Mouse (Mus musculus) thymus, adult 2 months (tissue): ENCODE data around the gene Cdkn1b. TPM values are rescaled to one million over a fixed set of nuclear protein-coding genes. Genes with fewer than 3 reads are reported as not detected.

Experiments
- DNase-seq: peaks from one replicate; pipeline ENCODE4 v3.0.0; 2021
- H3K27ac ChIP-seq: fragments of 200-500 bp; 2 replicates; pipeline ENCODE4 v1.5.1; 2012; ENCODE audit warnings: low read length, control low read depth; ENCODE audit not compliant: control insufficient read depth, insufficient read depth
- H3K27me3 ChIP-seq: fragments of 200-500 bp; 2 replicates; pipeline ENCODE4 v1.6.1; 2012; ENCODE audit warnings: mild to moderate bottlenecking, low read length, moderate library complexity, mixed read lengths; ENCODE audit not compliant: control insufficient read depth, insufficient read depth
- H3K36me3 ChIP-seq: fragments of 200-500 bp; 2 replicates; pipeline ENCODE4 v1.6.1; 2012; ENCODE audit warnings: mild to moderate bottlenecking, low read length, moderate library complexity; ENCODE audit not compliant: control insufficient read depth, insufficient read depth
- H3K4me1 ChIP-seq: fragments of 200-500 bp; replicated peaks from 2 replicates; pipeline ENCODE4 v1.6.1; 2012; ENCODE audit warnings: low read length; ENCODE audit not compliant: control insufficient read depth, insufficient read depth
- H3K4me3 ChIP-seq: fragments of 200-500 bp; 2 replicates; pipeline ENCODE4 v1.5.1; 2012; ENCODE audit warnings: mild to moderate bottlenecking, low read length, control low read depth, moderate library complexity; ENCODE audit not compliant: control insufficient read depth, insufficient read depth
- CTCF ChIP-seq: fragments of 200-500 bp; IDR thresholded peaks from 2 replicates; pipeline ENCODE4 v1.5.1; 2012; ENCODE audit warnings: mild to moderate bottlenecking, control low read depth, low read length, moderate library complexity, borderline replicate concordance; ENCODE audit not compliant: control insufficient read depth, poor library complexity, insufficient read depth; ENCODE audit errors: extremely low read depth
- POLR2A ChIP-seq: fragments of 200-500 bp; IDR thresholded peaks from 2 replicates; pipeline ENCODE4 v1.6.1; 2012; ENCODE audit warnings: mild to moderate bottlenecking, low read length, control low read depth, moderate library complexity; ENCODE audit not compliant: control insufficient read depth, poor library complexity, insufficient read depth; ENCODE audit errors: extremely low read depth
- WGBS: fragments of 180-500 bp; shearing (Covaris S2); methylation state at CpG from one replicate; pipeline ENCODE4 v1.1.7; 2018; 5-methylcytosine and 5-hydroxymethylcytosine counted together
- polyA plus RNA-seq: library from polyadenylated mRNA; depleted of rRNA; stranded (reverse); fragments of >200 nt; gene quantifications from 2 replicates; pipeline ENCODE4 v1.2.3, GENCODE M21; 2012

Cdkn1b gene
- polyA plus RNA-seq, 1 experiment = 65.2 TPM

- TF ChIP-seq POLR2A = no peak
- no peak for TF ChIP-seq CTCF
- WGBS = 12% methylated on average over 12 of the region's 12 CpGs
- Histone ChIP-seq H3K4me1 (peaks cover 14% of the 10 kb centered on the region), H3K4me3 (peak overlapping the region; percentile 7; the same call in 1 of the 2 replicates), H3K36me3 (peaks cover 7% of the 10 kb centered on the region; the same call in 1 of the 2 replicates), H3K27me3 (no peaks in the 10 kb centered on the region), H3K27ac (peak overlapping the region; percentile 20)
- DNase-seq = no peak
Measured at GRCm38 (mm10) chr6:134932486-134933206, 12.4 kb downstream of the Cdkn1b start.

GRCm38 (mm10) chr6:134933207-134933558 is 13.0 kb downstream of the Cdkn1b start:
- Histone ChIP-seq H3K36me3 (peaks cover 7% of the 10 kb centered on the region; the same call in 1 of the 2 replicates), H3K27ac (no peak overlapping the region), H3K4me3 (no peak overlapping the region), H3K4me1 (peaks cover 14% of the 10 kb centered on the region), H3K27me3 (no peaks in the 10 kb centered on the region)
- no peak for TF ChIP-seq POLR2A
- no peak for TF ChIP-seq CTCF
- DNase-seq = no peak
- 12% methylated on average over 2 of the region's 2 CpGs for WGBS

GRCm38 (mm10) chr6:134934305-134934704 is 14.1 kb downstream of the Cdkn1b start:
- WGBS = 93% methylated on average over 5 of the region's 5 CpGs
- no peak for TF ChIP-seq CTCF
- no peak for TF ChIP-seq POLR2A

GRCm38 (mm10) chr6:134939781-134940180 is 19.6 kb downstream of the Cdkn1b start:
- Histone ChIP-seq H3K27ac (no peak overlapping the region), H3K36me3 (peaks cover 21% of the 10 kb centered on the region), H3K27me3 (no peaks in the 10 kb centered on the region), H3K4me3 (no peak overlapping the region), H3K4me1 (no peaks in the 10 kb centered on the region)
- DNase-seq = no peak
- TF ChIP-seq CTCF = no peak
- no peak for TF ChIP-seq POLR2A
- WGBS = 95% methylated on average over 4 of the region's 4 CpGs

More at GRCm38 (mm10) chr6:134934305-134934704, 14.1 kb downstream of the Cdkn1b start:
- Histone ChIP-seq H3K4me1 (peaks cover 14% of the 10 kb centered on the region), H3K27me3 (no peaks in the 10 kb centered on the region), H3K4me3 (no peak overlapping the region), H3K36me3 (peaks cover 7% of the 10 kb centered on the region; the same call in 1 of the 2 replicates), H3K27ac (no peak overlapping the region)
- no peak for DNase-seq

- H3K27ac ChIP-seq = no peak overlapping the region
- H3K4me1 ChIP-seq = no peaks in the 10 kb centered on the region; the same call in 1 of the 2 replicates
- no peaks in the 10 kb centered on the region for H3K27me3 ChIP-seq
- TF ChIP-seq CTCF = no peak
- no peak for TF ChIP-seq POLR2A
- H3K36me3 ChIP-seq = peaks cover 14% of the 10 kb centered on the region
- WGBS = 88% methylated on average over 13 of the region's 13 CpGs
- no peak for DNase-seq
- no peak overlapping the region for H3K4me3 ChIP-seq
Measured at GRCm38 (mm10) chr6:134943759-134944407, 23.7 kb downstream of the Cdkn1b start.

- no peak for TF ChIP-seq CTCF
- TF ChIP-seq POLR2A = no peak
- H3K4me3 ChIP-seq = no peak overlapping the region
- no peak for DNase-seq
- no peaks in the 10 kb centered on the region for H3K27me3 ChIP-seq
- H3K27ac ChIP-seq = no peak overlapping the region
- peaks cover 14% of the 10 kb centered on the region for H3K36me3 ChIP-seq
- H3K4me1 ChIP-seq = no peaks in the 10 kb centered on the region; the same call in 1 of the 2 replicates
- WGBS = 82% methylated on average over 6 of the region's 6 CpGs
Measured at GRCm38 (mm10) chr6:134946054-134946453, 25.9 kb downstream of the Cdkn1b start.

GRCm38 (mm10) chr6:134946858-134947257 is 26.7 kb downstream of the Cdkn1b start:
- H3K4me3 ChIP-seq = no peak overlapping the region
- DNase-seq = no peak
- H3K4me1 ChIP-seq = no peaks in the 10 kb centered on the region; the same call in 1 of the 2 replicates
- WGBS = 72% methylated on average over 9 of the region's 9 CpGs
- no peaks in the 10 kb centered on the region for H3K27me3 ChIP-seq
- peak overlapping the region; percentile 56; the same call in 1 of the 2 replicates for H3K27ac ChIP-seq
- TF ChIP-seq POLR2A (no peak), CTCF (no peak)
- H3K36me3 ChIP-seq = peaks cover 15% of the 10 kb centered on the region
